Mouse (Mus musculus) hindbrain, embryonic 15.5 days (tissue): Measurements from ENCODE around the gene Mcf2l. TPM values are rescaled to one million over a fixed set of nuclear protein-coding genes. Genes with fewer than 3 reads are reported as not detected.

Experiments used
- ATAC-seq: fragments of 200-750 bp; cut with Nextera tagmentation; 2 replicates; pipeline ENCODE4 v1.8.0; 2017; ENCODE audit warnings: low read depth, moderate number of reproducible peaks, moderate TSS enrichment; ENCODE audit not compliant: low FRiP score
- H3K27ac ChIP-seq: fragments of 300-500 bp; sonication (generic); replicated peaks from 2 replicates; pipeline ENCODE4 v1.5.1; 2015; ENCODE audit warnings: mild to moderate bottlenecking, inconsistent platforms
- H3K27me3 ChIP-seq: fragments of 300-500 bp; sonication (generic); 2 replicates; pipeline ENCODE4 v1.6.1; 2015; ENCODE audit warnings: control low read depth, inconsistent platforms
- H3K36me3 ChIP-seq: fragments of 300-500 bp; sonication (generic); 2 replicates; pipeline ENCODE4 v1.6.1; 2015; ENCODE audit warnings: control low read depth, inconsistent platforms
- H3K4me1 ChIP-seq: fragments of 300-500 bp; sonication (generic); replicated peaks from 2 replicates; pipeline ENCODE4 v1.6.1; 2015; ENCODE audit warnings: control low read depth, inconsistent platforms
- H3K4me2 ChIP-seq: fragments of 300-500 bp; sonication (generic); 2 replicates; pipeline ENCODE4 v1.6.1; 2015; ENCODE audit warnings: moderate library complexity, mild to moderate bottlenecking, inconsistent platforms
- H3K4me3 ChIP-seq: fragments of 300-500 bp; sonication (generic); 2 replicates; pipeline ENCODE4 v1.5.1; 2015; ENCODE audit warnings: mild to moderate bottlenecking, inconsistent platforms
- H3K9ac ChIP-seq: fragments of 300-500 bp; sonication (generic); 2 replicates; pipeline ENCODE4 v1.6.1; 2015; ENCODE audit warnings: inconsistent platforms
- H3K9me3 ChIP-seq: fragments of 300-500 bp; sonication (generic); 2 replicates; pipeline ENCODE4 v1.6.1; 2016; ENCODE audit warnings: control low read depth, inconsistent platforms
- WGBS: fragments of 180-500 bp; shearing (Covaris S2); methylation state at CpG from one replicate; pipeline ENCODE4 v1.1.7; 2015; 5-methylcytosine and 5-hydroxymethylcytosine counted together
- polyA plus RNA-seq: library from polyadenylated mRNA; unstranded; fragments of >200 nt; fragmentation: Nextera tagmentation; extraction: Ambion mirVana; gene quantifications from 2 replicates; pipeline ENCODE4 v1.2.1, GENCODE M21; 2015

Gene Mcf2l
- polyA plus RNA-seq, 1 experiment from 2014 or later: 155 TPM

GRCm38 (mm10) chr8:12987571-12987970 lies 114.0 kb downstream of the Mcf2l start:
- H3K4me2 ChIP-seq: no peak overlapping the region
- H3K27me3 ChIP-seq: no peaks in the 10 kb centered on the region
- no peak overlapping the region for H3K27ac ChIP-seq
- no peak for ATAC-seq
- no peak overlapping the region for H3K9ac ChIP-seq
- no peak overlapping the region for H3K4me3 ChIP-seq
- no peaks in the 10 kb centered on the region for H3K4me1 ChIP-seq
- peaks cover 25% of the 10 kb centered on the region for H3K36me3 ChIP-seq
- WGBS: 86% methylated on average over 8 of the region's 8 CpGs
- no peaks in the 10 kb centered on the region for H3K9me3 ChIP-seq

- H3K4me1 ChIP-seq: no peaks in the 10 kb centered on the region
- H3K4me3 ChIP-seq: no peak overlapping the region
- H3K4me2 ChIP-seq: no peak overlapping the region
- H3K27me3 ChIP-seq: no peaks in the 10 kb centered on the region
- no peak overlapping the region for H3K27ac ChIP-seq
- H3K9ac ChIP-seq: no peak overlapping the region
- 79% methylated on average over 13 of the region's 13 CpGs for WGBS
- peaks cover 27% of the 10 kb centered on the region for H3K36me3 ChIP-seq
- ATAC-seq: no peak
- H3K9me3 ChIP-seq: no peaks in the 10 kb centered on the region
Measured at GRCm38 (mm10) chr8:12988722-12989430, 115.3 kb downstream of the Mcf2l start.

DNA sequence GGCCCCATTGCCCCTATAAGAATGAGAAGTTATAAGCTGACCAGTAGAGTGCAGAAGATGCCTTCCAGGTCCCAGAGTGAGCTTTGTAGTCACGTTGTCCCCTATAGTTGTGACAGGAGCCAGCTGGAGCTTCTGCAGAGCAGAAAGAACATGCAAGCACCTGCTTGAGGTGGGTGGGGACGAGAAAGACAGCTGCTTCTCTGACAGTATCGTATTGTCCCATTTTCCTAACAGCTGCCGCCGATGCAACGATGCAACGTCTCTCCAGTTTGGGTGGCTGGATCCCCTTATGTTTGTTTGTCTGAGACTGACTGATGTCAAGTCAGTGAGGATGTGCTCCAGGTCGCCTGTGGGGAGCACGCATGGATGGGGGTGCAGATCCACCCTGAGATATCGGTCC lies 117.8 kb downstream of the Mcf2l start:
- ATAC-seq: no peak

GRCm38 (mm10) chr8:12994468-12994867 lies 120.9 kb downstream of the Mcf2l start:
- Histone ChIP-seq H3K36me3 (peaks cover 41% of the 10 kb centered on the region), H3K9me3 (no peaks in the 10 kb centered on the region), H3K4me1 (no peaks in the 10 kb centered on the region), H3K4me3 (no peak overlapping the region), H3K4me2 (no peak overlapping the region), H3K27me3 (no peaks in the 10 kb centered on the region), H3K27ac (no peak overlapping the region), H3K9ac (no peak overlapping the region)
- no peak for ATAC-seq
- 85% methylated on average over 5 of the region's 5 CpGs for WGBS

More for the DNA sequence above, 117.8 kb downstream of the Mcf2l start:
- WGBS: 81% methylated on average over 10 of the region's 10 CpGs
- Histone ChIP-seq H3K4me3 (no peak overlapping the region), H3K27ac (no peak overlapping the region), H3K9ac (no peak overlapping the region), H3K4me2 (no peak overlapping the region), H3K36me3 (peaks cover 20% of the 10 kb centered on the region), H3K9me3 (no peaks in the 10 kb centered on the region), H3K27me3 (no peaks in the 10 kb centered on the region), H3K4me1 (no peaks in the 10 kb centered on the region)

GRCm38 (mm10) chr8:12995481-12995880 lies 121.9 kb downstream of the Mcf2l start:
- Histone ChIP-seq H3K4me2 (no peak overlapping the region), H3K4me1 (no peaks in the 10 kb centered on the region), H3K9me3 (no peaks in the 10 kb centered on the region), H3K4me3 (no peak overlapping the region), H3K9ac (no peak overlapping the region), H3K27me3 (no peaks in the 10 kb centered on the region), H3K36me3 (peaks cover 44% of the 10 kb centered on the region), H3K27ac (no peak overlapping the region)
- no peak for ATAC-seq
- WGBS: 55% methylated on average over 5 of the region's 5 CpGs

DNA sequence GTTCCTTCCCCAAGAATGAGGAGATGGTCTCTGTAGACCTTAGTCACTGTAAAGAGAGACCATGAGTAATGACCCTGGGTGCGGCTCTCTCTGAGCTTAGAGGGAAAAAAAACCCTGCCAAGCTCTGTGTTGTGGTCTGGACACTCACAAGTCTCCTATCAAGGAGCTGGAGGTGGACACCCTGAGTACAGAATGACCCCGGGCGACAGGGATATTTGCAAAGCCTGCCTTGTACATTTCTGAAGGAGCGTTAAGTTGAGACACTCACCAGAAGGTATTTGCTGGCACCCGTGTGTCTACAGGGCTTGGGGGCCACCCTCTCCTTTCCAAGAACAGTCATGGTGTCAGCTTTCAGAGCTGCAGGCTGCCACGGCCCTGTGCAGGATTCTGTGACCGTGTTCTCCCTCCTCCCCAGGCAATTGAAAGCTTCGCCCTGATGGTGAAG lies 123.2 kb downstream of the Mcf2l start:
- peaks cover 58% of the 10 kb centered on the region for H3K36me3 ChIP-seq
- H3K27ac ChIP-seq: no peak overlapping the region
- no peaks in the 10 kb centered on the region for H3K4me1 ChIP-seq
- no peak overlapping the region for H3K4me3 ChIP-seq
- ATAC-seq: no peak
- H3K9me3 ChIP-seq: no peaks in the 10 kb centered on the region
- H3K4me2 ChIP-seq: no peak overlapping the region
- no peaks in the 10 kb centered on the region for H3K27me3 ChIP-seq
- 75% methylated on average over 8 of the region's 8 CpGs for WGBS
- no peak overlapping the region for H3K9ac ChIP-seq

DNA sequence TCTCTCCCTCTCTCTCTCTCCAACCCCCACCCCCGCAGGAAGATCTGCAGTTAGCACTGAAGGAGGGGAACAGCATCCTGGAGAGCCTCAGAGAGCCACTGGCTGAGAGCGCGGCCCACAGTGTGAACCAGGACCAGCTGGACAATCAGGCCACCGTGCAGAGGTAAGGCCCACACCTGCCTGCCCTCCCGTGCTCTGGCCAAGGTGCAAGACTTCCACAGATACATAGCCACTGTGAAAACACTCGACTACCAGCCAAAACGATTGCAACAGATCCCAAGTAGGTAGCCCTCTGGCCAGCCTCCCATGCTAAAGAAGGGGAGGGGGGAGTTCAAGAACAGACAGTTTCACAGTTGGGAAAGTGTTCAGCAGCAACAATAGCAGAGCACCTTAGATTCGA lies 124.7 kb downstream of the Mcf2l start:
- 85% methylated on average over 7 of the region's 8 CpGs for WGBS
- ATAC-seq: no peak
- H3K4me2 ChIP-seq: no peak overlapping the region
- no peaks in the 10 kb centered on the region for H3K27me3 ChIP-seq
- no peak overlapping the region for H3K9ac ChIP-seq
- H3K36me3 ChIP-seq: peaks cover 72% of the 10 kb centered on the region
- no peaks in the 10 kb centered on the region for H3K9me3 ChIP-seq
- no peak overlapping the region for H3K27ac ChIP-seq
- H3K4me1 ChIP-seq: no peaks in the 10 kb centered on the region
- H3K4me3 ChIP-seq: no peak overlapping the region

- Histone ChIP-seq H3K9ac (no peak overlapping the region), H3K27ac (no peak overlapping the region), H3K9me3 (no peaks in the 10 kb centered on the region), H3K36me3 (peaks cover 79% of the 10 kb centered on the region), H3K4me3 (no peak overlapping the region), H3K27me3 (no peaks in the 10 kb centered on the region), H3K4me1 (no peaks in the 10 kb centered on the region), H3K4me2 (no peak overlapping the region)
- WGBS: 73% methylated on average over 9 of the region's 9 CpGs
- ATAC-seq: no peak
Measured at GRCm38 (mm10) chr8:12999793-13000192, 126.2 kb downstream of the Mcf2l start.

- Histone ChIP-seq H3K4me3 (no peak overlapping the region), H3K9me3 (no peaks in the 10 kb centered on the region), H3K27me3 (no peaks in the 10 kb centered on the region), H3K4me1 (no peaks in the 10 kb centered on the region), H3K9ac (no peak overlapping the region), H3K27ac (no peak overlapping the region), H3K4me2 (no peak overlapping the region), H3K36me3 (peaks cover 89% of the 10 kb centered on the region)
- WGBS: 81% methylated on average over 4 of the region's 4 CpGs
- no peak for ATAC-seq
Measured at GRCm38 (mm10) chr8:13007458-13007857, 133.9 kb downstream of the Mcf2l start.

DNA sequence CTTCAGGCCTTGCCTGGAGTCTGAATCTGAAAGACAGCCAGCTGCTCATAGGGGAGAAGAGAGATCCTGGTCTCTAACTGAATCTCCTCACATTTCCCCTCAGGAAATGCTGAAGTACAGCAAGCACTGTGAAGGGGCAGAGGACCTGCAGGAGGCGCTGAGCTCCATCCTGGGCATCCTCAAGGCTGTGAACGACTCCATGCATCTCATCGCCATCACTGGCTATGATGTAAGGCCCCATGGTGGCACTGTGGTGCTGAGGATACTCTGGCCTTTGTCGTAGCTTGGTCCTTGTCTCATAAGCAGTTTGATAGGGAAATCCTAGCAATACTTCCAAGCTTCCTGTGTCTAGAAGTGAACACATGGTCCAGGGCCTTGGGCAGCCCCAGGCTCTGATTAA lies 136.7 kb downstream of the Mcf2l start:
- no peak overlapping the region for H3K27ac ChIP-seq
- no peak overlapping the region for H3K4me2 ChIP-seq
- H3K9ac ChIP-seq: no peak overlapping the region
- H3K36me3 ChIP-seq: peaks cover 87% of the 10 kb centered on the region
- 67% methylated on average over 4 of the region's 4 CpGs for WGBS
- no peak for ATAC-seq
- H3K27me3 ChIP-seq: no peaks in the 10 kb centered on the region
- no peaks in the 10 kb centered on the region for H3K9me3 ChIP-seq
- no peak overlapping the region for H3K4me3 ChIP-seq
- no peaks in the 10 kb centered on the region for H3K4me1 ChIP-seq

DNA sequence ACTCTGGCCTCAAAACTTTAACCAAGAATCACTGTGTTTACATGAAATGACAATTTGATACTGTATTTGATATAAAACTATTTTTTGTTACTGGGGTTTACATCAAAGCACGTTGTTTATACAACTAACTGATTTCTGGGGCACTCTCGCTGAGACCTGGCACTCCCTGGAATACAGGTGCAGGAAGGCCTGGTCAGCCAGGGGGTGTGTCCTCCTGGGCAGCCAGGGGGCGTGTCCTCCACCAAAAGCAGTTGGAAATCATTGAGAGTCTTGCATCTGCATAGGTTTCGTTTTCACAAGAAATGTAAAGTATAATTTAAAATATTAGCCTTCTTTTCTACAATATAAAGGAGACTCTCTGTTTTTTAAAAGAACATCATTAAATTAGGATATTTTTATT lies 146.0 kb downstream of the Mcf2l start:
- no peaks in the 10 kb centered on the region for H3K4me1 ChIP-seq
- H3K9ac ChIP-seq: no peak overlapping the region
- H3K9me3 ChIP-seq: no peaks in the 10 kb centered on the region
- H3K27ac ChIP-seq: no peak overlapping the region
- H3K4me3 ChIP-seq: no peak overlapping the region
- H3K36me3 ChIP-seq: peaks cover 60% of the 10 kb centered on the region
- 70% methylated on average over 4 of the region's 4 CpGs for WGBS
- no peaks in the 10 kb centered on the region for H3K27me3 ChIP-seq
- ATAC-seq: no peak
- H3K4me2 ChIP-seq: no peak overlapping the region

DNA sequence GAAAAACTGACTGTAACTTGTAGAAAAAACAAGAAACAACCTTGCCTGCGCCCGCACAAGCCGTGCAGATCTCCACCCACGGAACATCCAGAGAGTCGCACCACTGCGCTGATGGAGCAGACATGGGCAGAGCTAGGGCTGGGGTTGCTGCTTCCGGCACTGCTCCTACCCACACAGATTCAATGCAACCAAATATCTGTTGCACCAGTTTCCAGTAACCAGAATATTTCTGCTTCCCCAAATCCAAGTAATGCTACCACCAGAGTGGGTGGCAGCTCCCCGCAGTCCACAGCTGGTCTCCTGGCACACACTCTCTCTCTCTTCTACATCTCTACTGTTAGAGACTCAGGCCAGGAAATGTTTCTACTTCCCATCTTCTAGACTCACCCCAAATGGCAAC lies 148.2 kb downstream of the Mcf2l start:
- Histone ChIP-seq H3K4me2 (no peak overlapping the region), H3K9ac (no peak overlapping the region), H3K27me3 (no peaks in the 10 kb centered on the region), H3K27ac (no peak overlapping the region), H3K4me1 (no peaks in the 10 kb centered on the region), H3K36me3 (peaks cover 40% of the 10 kb centered on the region), H3K4me3 (no peak overlapping the region), H3K9me3 (no peaks in the 10 kb centered on the region)
- 97% methylated on average over 8 of the region's 8 CpGs for WGBS
- no peak for ATAC-seq
